Mouse (Mus musculus) embryonic fibroblast, embryonic 13.5 days (primary cell): ENCODE measurements around the gene Hdac7.

Experiments used
- CTCF ChIP-seq: IDR thresholded peaks from 2 replicates; pipeline ENCODE4 v1.5.1; 2011; ENCODE audit warnings: mild to moderate bottlenecking, control low read depth, low read length, moderate library complexity, borderline replicate concordance; ENCODE audit not compliant: insufficient read depth
- POLR2A ChIP-seq: IDR thresholded peaks from 2 replicates; pipeline ENCODE4 v1.6.1; 2011; ENCODE audit warnings: low read depth, mild to moderate bottlenecking, control low read depth, low read length, moderate library complexity

- TF ChIP-seq POLR2A (no peak), CTCF (no peak)
Measured at GRCm38 (mm10) chr15:97873717-97874116, 29.4 kb upstream of the Hdac7 start.
